Mouse (Mus musculus) embryonic fibroblast, embryonic 13.5 days (primary cell): ENCODE measurements around the gene Zfhx3.

Experiments used
- CTCF ChIP-seq: IDR thresholded peaks from 2 replicates; pipeline ENCODE4 v1.5.1; 2011; ENCODE audit warnings: mild to moderate bottlenecking, control low read depth, low read length, moderate library complexity, borderline replicate concordance; ENCODE audit not compliant: insufficient read depth
- POLR2A ChIP-seq: IDR thresholded peaks from 2 replicates; pipeline ENCODE4 v1.6.1; 2011; ENCODE audit warnings: low read depth, mild to moderate bottlenecking, control low read depth, low read length, moderate library complexity

- TF ChIP-seq CTCF (no peak), POLR2A (no peak)
These were observed 525.0 kb downstream of the Zfhx3 start for GRCm38 (mm10) chr8:108467172-108468035.
